8 mouse cellular contexts compared by ENCODE assay signal in the genomic region with DNA sequence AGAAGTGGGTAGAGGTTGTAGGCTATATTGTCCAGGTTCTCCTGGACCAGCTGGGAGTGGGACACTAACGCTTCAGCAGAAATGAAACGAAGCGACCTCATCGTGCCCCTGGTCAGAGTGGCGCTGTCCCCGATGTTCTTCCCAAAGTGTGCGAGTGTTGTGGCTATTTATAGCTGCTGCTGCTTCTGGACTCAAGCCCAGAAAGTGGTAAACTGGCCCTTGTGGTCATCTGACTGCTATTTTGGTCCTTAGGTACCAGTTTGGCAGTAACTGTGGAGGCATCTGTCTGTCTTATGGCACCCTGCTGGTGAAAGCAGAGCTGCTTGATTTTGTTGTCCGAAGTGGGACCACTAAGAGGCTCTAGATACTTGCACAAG. TPM values are rescaled to one million over a fixed set of nuclear protein-coding genes. Genes with fewer than 3 reads are reported as not detected.
DNase-seq lines count a peak whose midpoint lies in the region.

A gene (minus strand): TSS at position 147 of the 377 bp plus-strand sequence.

- DNase-seq in adrenal gland, adult (ENCODE audit: inconsistent age in 2 of 2, low spot score in 1 of 2), result peak; percentile 54 to 78
- no peak for DNase-seq in adrenal gland, postnatal 4 days (ENCODE audit: low spot score in 2 of 2)
- peak; percentile 58 for DNase-seq in adrenal gland, adult 2 months
- DNase-seq in gastrocnemius, postnatal 14 days, result peak; percentile 56
- DNase-seq in kidney, postnatal 10 days, result peak; percentile 23
- no peak for DNase-seq in natural killer cell, adult 2 months (ENCODE audit: low spot score in 2 of 2)
- no peak for DNase-seq in left cerebral cortex, adult 8-10 months (ENCODE audit: low spot score in 2 of 2)
- no peak for DNase-seq in urinary bladder, postnatal 4 days (ENCODE audit: low spot score in 2 of 2)

- intact Hi-C loops in gastrocnemius, postnatal 14 days (cut with DNase I; ENCODE audit: low total_unique reads), result no loop called here

RNA-seq across cellular contexts. Expression of the gene that starts here (rescaled TPM):
- total RNA-seq in adrenal gland, postnatal 4 days (2021), result 1 to 10 TPM in 1 of 2 experiments, under 1 TPM in 1; 0.78 to 1.5 TPM
- total RNA-seq in adrenal gland, adult 2 months (2021), result under 1 TPM; 0.17 to 0.79 TPM
- 0.44 and 0.49 TPM in 2 replicates for polyA plus RNA-seq in adrenal gland, adult 2 months (2012; rRNA removed)
- total RNA-seq in gastrocnemius, postnatal 14 days (2021), result 10 to 100 TPM; 54.0 to 67.5 TPM
- under 1 TPM; 0.11 to 0.35 (median 0.19) TPM for total RNA-seq in left cerebral cortex, adult 8-10 months (2022)

Comparison
In these comparisons a context has a peak if more than half of its experiments do, and no peak if none do; other contexts are left out.
1. RNA of the gene that starts here (total RNA-seq): 54.0 to 67.5 TPM in gastrocnemius, postnatal 14 days; 0.78 to 1.5 TPM in adrenal gland, postnatal 4 days, 0.17 to 0.79 TPM in adrenal gland, adult 2 months and 0.11 to 0.35 TPM in left cerebral cortex, adult 8-10 months; every median in the first group is over 10 times any median in the second.
2. DNase-seq: peak in adrenal gland, adult (2 of 2), gastrocnemius, postnatal 14 days (single experiment) and kidney, postnatal 10 days (single experiment); none in adrenal gland, postnatal 4 days (0 of 2), natural killer cell, adult 2 months (0 of 2), left cerebral cortex, adult 8-10 months (0 of 2) and urinary bladder, postnatal 4 days (0 of 2).
3. Peak in DNase-seq in adrenal gland, adult 2 months; RNA of the gene not detected or under 1 TPM.